Mouse (Mus musculus): Measurements from ENCODE around the gene Kdelc1.

DNA sequence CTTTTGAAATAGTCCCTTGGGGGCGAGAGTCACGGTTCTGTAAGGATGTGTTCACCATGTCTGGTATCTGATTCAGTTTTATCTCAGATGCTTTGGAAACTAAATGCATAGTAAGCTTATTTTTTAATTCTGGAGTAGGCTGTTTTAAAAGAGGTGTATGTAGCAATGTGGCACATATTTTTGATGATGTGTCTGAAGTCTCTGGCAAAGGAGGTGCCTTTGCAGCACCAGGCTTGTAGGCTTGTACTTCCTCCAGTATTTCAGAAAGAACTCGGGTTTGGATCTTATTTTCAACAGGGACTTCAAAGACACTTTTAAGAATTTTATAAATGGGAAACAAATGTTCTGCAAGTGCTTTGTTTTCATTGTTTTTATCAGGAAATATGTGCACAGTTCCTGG is 60.8 kb downstream of the Kdelc1 start:
- TF ChIP-seq CTCF (IDR thresholded peaks at IDR 0.05; ENCODE audit: control insufficient read depth, insufficient read depth, insufficient read length) (no peak), FOSL1 (IDR thresholded peaks at IDR 0.05; ENCODE audit: insufficient read depth, low read length, poor library complexity, severe bottlenecking) (no peak), MAX (IDR thresholded peaks at IDR 0.05) (no peak), CEBPB (IDR thresholded peaks at IDR 0.05; ENCODE audit: low read depth) (no peak), MYOG (IDR thresholded peaks at IDR 0.05; ENCODE audit: control insufficient read depth, extremely low read depth, insufficient read length) (no peak)

Measured in C2C12 (cell line).